ENCODE assay signal across 8 mouse cellular contexts in the genomic region with DNA sequence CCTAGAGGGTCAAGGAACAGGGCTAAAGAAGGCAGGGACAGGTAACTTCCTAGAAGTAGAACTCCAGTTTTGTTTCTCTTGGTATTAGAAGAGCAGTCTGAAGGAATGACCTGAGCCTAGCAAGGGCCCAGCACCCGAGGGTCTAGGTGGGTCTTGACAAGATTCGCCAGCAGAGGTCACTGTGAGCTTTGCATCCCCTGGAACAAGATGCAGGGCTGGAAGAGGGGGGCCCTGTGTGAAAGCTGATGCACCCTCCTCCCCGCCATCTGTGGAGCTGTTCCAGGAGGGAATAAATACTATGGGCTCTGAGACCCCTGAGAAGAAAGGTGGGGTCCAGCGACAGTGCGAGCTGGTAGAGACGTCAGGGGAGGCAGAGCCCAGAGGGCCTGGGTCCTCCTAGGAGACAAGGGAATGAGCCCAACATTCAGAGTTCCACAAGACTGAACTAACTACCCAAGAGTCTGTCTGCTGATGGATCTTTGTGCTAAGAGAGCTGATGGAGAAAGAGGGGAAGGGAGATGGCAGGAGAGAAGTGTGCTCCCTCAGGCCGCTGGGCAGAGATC. TPM values are rescaled to one million over a fixed set of nuclear protein-coding genes. Genes with fewer than 3 reads are reported as not detected.
DNase-seq lines count a peak whose midpoint lies in the region; TF ChIP-seq lines count a peak whose summit lies in the region.

No protein-coding gene starts in this region.

- H3K79me2 ChIP-seq in myocyte (ENCODE audit: control insufficient read depth, insufficient read depth) = no peaks in the 10 kb centered on the region

- H3K27me3 ChIP-seq in embryonic facial prominence, embryonic 10.5 days (replicated peaks; ENCODE audit: low read depth, poor library complexity, severe bottlenecking) = peaks cover 50% of the 10 kb centered on the region
- no peaks in the 10 kb centered on the region for H3K27me3 ChIP-seq in myocyte (ENCODE audit: control insufficient read depth, insufficient read depth, insufficient read length)

- intact Hi-C loops in left cerebral cortex, adult 2 months (cut with DNase I) = no loop called here
- intact Hi-C loops in heart, postnatal 10 days (cut with DNase I) = loop anchor here (5.0 kb wide), 1 partner anchor 312 kb away; no protein-coding TSS in a partner anchor
- intact Hi-C loops in left cerebral cortex, postnatal 25 days (cut with DNase I) = no loop called here

- no peak for DNase-seq in left cerebral cortex, adult 2 months (ENCODE audit: extremely low spot score in 1 of 2, low spot score in 2 of 2)
- no peak for DNase-seq in left cerebral cortex, adult 18-20 months (ENCODE audit: low spot score in 2 of 2)
- DNase-seq in ZHBTc4 (ENCODE audit: low read depth, low spot score) (peak; percentile 70), liver (peak; percentile 36)
- DNase-seq in embryonic facial prominence, embryonic 10.5 days (ENCODE audit: low spot score) = peak; percentile 65
- peak; percentile 55 to 72 for DNase-seq in heart, postnatal 10 days
- no peak for DNase-seq in left cerebral cortex, postnatal 25 days (ENCODE audit: low spot score in 2 of 2)

- H3K4me2 ChIP-seq in myocyte (ENCODE audit: low read depth) = peak overlapping the region; percentile 80

- no peak for TF ChIP-seq POLR2A in myocyte (IDR thresholded peaks at IDR 0.05; ENCODE audit: insufficient read length, low read depth)

- no peaks in the 10 kb centered on the region for H3K9me3 ChIP-seq in embryonic facial prominence, embryonic 10.5 days

- peaks cover 24% of the 10 kb centered on the region for H3K4me1 ChIP-seq in embryonic facial prominence, embryonic 10.5 days

- H3K27ac ChIP-seq in left cerebral cortex, adult 2 months = peak overlapping the region; percentile 83; the same call in 1 of the 2 replicates
- no peak overlapping the region for H3K27ac ChIP-seq in embryonic facial prominence, embryonic 10.5 days (replicated peaks)

- no peak overlapping the region for H3K4me3 ChIP-seq in left cerebral cortex, adult 2 months
- H3K4me3 ChIP-seq in embryonic facial prominence, embryonic 10.5 days = peak overlapping the region; percentile 56; the same call in 1 of the 2 replicates
- no peak overlapping the region for H3K4me3 ChIP-seq in myocyte

- H3ac ChIP-seq in myocyte (ENCODE audit: control insufficient read depth, insufficient read length) = no peak overlapping the region

- no peaks in the 10 kb centered on the region for H3K36me3 ChIP-seq in embryonic facial prominence, embryonic 10.5 days (replicated peaks)
- H3K36me3 ChIP-seq in myocyte (ENCODE audit: control insufficient read depth, insufficient read depth) = no peaks in the 10 kb centered on the region

- WGBS in embryonic facial prominence, embryonic 10.5 days = 16% methylated on average over 7 of the region's 7 CpGs

- peak; percentile 60 for TF ChIP-seq CTCF in left cerebral cortex, adult 2 months (IDR thresholded peaks at IDR 0.05)

TF ChIP-seq in myocyte, 11 proteins besides CTCF, POLR2A, EP300 and RAD21:
- TF ChIP-seq POLR2AphosphoS2 (IDR thresholded peaks at IDR 0.05; ENCODE audit: insufficient read length, low read depth) = no peak
- no peak for TF ChIP-seq MYOD1 (IDR thresholded peaks at IDR 0.05; ENCODE audit: control insufficient read depth in 1 of 3, insufficient read length in 2 of 3, low read depth in 2 of 3)
- TF ChIP-seq E2F4 (IDR thresholded peaks at IDR 0.05; ENCODE audit: insufficient read depth) = no peak
- TF ChIP-seq CEBPB (IDR thresholded peaks at IDR 0.05; ENCODE audit: insufficient read depth, poor library complexity, severe bottlenecking) = no peak
- no peak for TF ChIP-seq TCF3 (IDR thresholded peaks at IDR 0.05; ENCODE audit: insufficient read length, low read depth)
- no peak for TF ChIP-seq USF1 (IDR thresholded peaks at IDR 0.05; ENCODE audit: low read depth)
- TF ChIP-seq REST (IDR thresholded peaks at IDR 0.05; ENCODE audit: insufficient read depth, insufficient read length) = no peak
- no peak for TF ChIP-seq SRF (IDR thresholded peaks at IDR 0.05; ENCODE audit: control insufficient read depth, insufficient read length, low read depth)
- no peak for TF ChIP-seq MAX (IDR thresholded peaks at IDR 0.05; ENCODE audit: low read depth)
- no peak for TF ChIP-seq TCF12 (IDR thresholded peaks at IDR 0.05; ENCODE audit: insufficient read depth, poor library complexity, severe bottlenecking)
- no peak for TF ChIP-seq MYOG (IDR thresholded peaks at IDR 0.05; ENCODE audit: control insufficient read depth in 1 of 3, insufficient read depth in 1 of 3, insufficient read length in 2 of 3, low read depth in 2 of 3)

RNA-seq across cellular contexts. Expression of gene Rasgef1a, which starts 53.8 kb away (rescaled TPM):
- total RNA-seq in left cerebral cortex, adult 2 months (2021) = 100 to 1,000 TPM; 208 to 213 TPM
- total RNA-seq in left cerebral cortex, adult 18-20 months (2021) = 100 to 1,000 TPM; 201 to 250 TPM
- 0.06 and 0.13 TPM in 2 replicates for polyA plus RNA-seq in embryonic facial prominence, embryonic 10.5 days (2016; fragmentation: Nextera tagmentation; extraction: Ambion mirVana)
- under 1 TPM; 0.10 to 0.37 TPM for total RNA-seq in heart, postnatal 10 days (2021)
- 0.11 TPM for polyA plus RNA-seq in myocyte (2012; fragmentation: generic; extraction: Trizol)
- 100 to 1,000 TPM; 199 to 208 TPM for total RNA-seq in left cerebral cortex, postnatal 25 days (2021)

Comparison
In these comparisons a context has a peak if more than half of its experiments do, and no peak if none do; other contexts are left out.
1. DNase-seq: peak in ZHBTc4 (single experiment), embryonic facial prominence, embryonic 10.5 days (single experiment), heart, postnatal 10 days (2 of 2) and liver (single experiment); none in left cerebral cortex, adult 2 months (0 of 2), left cerebral cortex, adult 18-20 months (0 of 2) and left cerebral cortex, postnatal 25 days (0 of 2).
2. RNA of gene Rasgef1a, which starts 53.8 kb away (total RNA-seq): 201 to 250 TPM in left cerebral cortex, adult 18-20 months, 208 to 213 TPM in left cerebral cortex, adult 2 months and 199 to 208 TPM in left cerebral cortex, postnatal 25 days; 0.10 to 0.37 TPM in heart, postnatal 10 days; every median in the first group is over 100 times any median in the second.